Mouse (Mus musculus): ENCODE measurements around the gene Sppl3.
"Not testable (repeated sequence)": the region's sequence is repeated elsewhere in the genome, so short reads cannot be mapped to it uniquely, and the experiment has no call there.

The Sppl3 gene

DNA sequence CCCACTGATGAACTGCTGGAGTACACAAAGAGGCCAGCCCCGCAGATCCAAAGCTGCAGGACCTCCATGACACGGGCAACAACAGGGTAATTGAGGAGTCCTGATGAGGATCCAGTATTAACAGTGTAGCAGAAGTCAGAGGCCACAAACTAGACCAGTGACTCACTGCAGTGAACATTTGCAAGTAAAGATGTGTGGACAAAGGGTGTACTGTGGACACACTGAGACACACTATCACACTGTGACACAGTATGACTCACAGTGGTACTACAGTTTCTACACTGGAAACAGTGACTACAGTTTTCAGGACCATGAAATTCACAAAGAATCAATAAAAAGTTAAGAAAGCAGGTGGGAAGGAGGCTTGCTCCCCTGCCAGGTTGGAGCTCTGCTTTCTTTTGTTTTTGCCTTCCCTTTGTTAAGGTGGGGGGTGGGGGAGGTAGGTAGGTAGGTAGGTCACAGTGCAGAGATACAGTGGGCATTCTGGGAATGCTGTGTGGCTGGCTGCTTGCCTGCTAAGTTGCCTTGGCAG lies 34.3 kb downstream of the Sppl3 start:
- no peak for DNase-seq

DNA sequence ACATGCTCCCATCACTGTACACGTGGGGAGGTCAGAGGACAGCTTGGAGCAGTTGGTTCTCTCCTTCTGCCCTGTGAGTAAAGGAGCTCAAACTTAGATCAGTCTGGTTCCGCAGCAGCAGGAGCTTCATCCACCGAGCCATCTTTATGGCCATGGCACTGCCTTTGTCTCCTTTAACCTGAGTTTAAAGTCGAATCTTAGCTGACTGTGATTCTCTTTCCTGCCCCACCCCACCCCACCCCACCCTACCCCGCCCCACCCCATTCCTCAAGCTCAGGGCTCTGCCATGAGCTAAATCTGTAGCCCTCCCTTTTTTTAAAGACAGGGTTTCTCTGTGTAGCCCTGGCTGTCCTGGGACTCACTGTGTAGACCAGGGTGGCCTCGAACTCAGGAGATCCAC lies 38.8 kb downstream of the Sppl3 start:
- no peak for DNase-seq

DNA sequence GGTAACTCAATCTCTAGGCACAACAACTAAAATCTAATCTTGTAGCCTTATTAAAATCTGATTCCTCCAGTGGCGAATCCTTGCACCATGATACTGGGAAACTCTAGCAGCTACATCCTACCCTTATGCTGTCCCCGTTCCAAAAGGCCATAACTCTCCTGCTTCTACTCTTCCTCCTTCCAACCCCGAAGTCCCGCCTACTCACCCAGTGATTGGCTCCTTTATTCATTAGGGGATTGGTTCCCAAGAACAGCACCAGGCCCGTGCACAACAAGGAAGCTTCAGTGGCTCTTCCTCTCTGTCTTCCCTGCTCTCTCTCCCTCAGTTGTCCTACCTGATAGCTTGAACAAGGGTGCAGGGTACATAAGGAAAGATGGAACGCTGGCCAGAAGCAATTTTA lies 39.8 kb downstream of the Sppl3 start:
- no peak for DNase-seq

DNA sequence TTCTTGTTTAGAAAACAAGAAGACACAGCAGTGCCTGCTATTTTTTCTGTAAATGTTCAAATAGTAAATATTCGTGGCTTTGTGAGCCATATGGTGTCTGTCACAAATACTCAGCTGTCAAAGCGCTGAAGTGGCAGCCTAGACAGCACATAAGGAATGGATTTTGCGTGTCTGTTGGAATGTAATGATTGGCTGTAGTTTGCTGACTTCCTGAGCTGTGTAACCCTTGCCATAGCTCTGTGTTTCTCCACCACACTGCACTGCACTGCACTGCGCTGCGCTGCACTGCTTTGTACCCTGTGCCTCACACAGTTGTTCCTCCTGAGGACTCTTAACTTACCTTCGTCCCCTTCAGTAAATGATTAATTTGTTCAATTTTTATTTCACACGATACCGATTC lies 41.6 kb downstream of the Sppl3 start:
- DNase-seq, result no peak

DNA sequence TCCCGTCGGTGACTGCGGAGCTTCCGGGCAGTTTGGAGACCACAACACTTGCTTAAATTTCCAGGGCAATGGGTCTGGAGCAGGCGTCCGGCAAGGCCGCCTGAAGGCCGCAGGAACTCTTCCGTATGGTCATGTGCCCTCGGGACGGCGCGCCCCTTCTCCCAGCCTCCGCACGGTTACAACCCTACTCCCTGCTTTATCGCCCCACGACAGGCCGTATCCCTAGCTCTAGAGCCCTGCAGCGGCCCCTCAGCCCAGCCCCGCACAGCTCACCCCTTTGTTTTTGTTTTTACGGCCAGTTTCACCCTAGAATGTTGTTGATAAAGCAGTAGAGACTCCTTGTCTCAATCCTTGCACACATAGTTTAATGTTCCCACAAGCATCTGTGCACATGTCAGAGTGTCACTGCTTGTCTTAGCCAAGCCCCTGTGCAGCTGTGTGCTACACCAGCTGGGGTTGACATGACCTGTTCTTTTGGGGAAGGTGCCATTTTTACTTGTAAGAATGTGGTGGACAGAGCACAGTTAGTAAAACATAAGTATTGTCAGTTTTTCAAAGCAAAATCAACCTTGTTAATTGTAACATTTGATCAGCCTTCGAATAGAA lies 43.0 kb downstream of the Sppl3 start:
- DNase-seq, result no peak

DNA sequence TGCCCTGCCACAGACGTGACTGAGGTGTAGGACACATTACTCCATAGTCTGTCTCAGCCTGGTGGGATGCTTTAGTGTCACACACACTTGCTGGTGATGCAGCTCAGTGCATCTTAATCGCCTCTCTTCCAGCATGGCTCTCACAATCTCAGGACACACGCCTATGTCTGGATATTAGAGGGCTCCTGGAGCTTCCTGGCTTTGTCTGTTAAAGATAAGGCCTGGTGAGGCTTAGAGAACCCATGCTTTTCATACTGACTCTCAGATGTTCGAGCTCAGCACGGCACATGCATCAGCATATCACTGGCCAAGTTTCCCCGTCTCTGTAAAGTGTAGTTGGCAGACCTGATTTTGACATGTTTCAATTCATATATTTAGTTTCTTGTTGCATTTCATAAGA lies 44.5 kb downstream of the Sppl3 start:
- DNase-seq, result no peak

DNA sequence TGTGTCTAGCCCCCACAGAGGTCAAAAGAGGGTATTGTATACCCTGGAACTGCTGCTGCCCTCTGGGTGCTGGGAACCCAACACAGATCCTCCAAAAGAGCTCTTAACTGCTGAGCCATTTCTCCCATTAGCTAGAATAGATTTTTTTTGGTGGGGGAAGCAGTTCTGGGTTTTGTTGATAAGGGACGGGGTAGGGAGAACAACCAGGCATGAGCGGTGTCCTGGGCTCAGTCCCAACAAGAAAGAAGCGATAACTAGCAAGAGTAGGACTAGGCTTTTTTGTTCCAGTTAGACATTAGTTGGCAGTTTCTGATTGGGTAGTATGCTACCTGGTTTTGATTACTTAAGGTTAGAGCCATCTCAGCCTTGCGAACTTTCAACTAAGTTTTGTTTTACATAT lies 46.2 kb downstream of the Sppl3 start:
- DNase-seq, result no peak

DNA sequence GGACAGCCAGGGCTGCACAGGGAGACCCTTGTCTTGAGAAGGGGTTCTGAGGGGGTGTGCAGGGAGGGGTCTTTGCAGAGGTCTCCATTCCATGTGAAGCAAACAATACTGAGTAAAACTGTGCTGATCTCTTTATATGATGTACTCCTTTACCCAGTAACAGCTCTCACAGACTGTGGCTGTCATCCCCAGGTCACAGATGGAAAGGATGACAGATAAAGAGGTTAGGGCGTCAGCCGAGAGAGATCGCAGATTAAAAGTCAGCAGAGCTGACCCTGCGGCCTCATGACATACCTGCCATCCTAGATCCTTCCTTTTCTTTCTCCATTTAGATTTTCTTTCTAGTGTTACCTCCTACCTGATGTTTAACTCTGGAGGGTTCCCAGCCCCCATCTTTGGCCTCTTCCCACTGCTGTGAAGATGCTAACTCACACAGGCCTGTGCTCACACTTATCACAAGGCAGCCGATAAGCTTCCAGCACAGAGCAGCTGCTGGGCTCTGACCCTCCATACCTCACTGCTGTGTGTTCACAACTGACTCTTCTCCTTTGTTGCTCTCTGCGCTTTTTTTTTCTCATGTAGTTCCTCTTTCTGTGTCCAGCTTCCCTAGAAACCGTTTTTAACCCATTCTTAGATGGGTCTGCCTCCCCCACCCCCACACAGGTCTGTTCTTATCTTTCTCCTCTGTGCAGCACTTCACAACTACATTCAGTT lies 47.8 kb downstream of the Sppl3 start:
- DNase-seq, result no peak

DNA sequence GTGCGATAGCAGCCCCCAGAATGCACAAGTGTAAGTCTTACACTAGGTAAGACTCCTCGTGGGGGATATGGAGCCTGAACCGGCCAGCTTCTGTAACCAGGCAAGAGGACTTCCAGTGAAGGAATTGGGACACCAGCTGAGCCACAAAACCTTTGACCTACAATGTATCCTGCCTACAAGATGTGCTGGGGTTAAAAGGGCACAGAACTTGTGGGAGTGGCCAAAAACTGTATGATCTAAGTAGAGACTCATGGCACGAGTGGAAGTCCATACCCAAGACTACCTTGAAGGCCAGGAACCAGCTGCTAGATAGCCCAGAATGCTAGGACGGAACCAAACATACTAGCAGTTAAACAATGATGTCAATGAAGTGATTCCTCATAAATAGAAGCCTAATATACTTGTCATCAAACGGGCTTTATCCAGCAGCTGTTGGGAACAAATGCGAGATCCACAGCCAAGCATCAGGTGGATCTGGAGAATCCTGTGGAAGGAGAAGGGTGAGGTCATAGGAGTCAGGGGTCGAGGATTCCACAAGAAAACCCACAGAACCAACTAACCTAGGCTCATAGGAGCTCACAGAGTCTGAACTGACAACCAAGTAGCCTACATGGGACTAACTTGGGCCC lies 49.2 kb downstream of the Sppl3 start:
- DNase-seq, result no peak

DNA sequence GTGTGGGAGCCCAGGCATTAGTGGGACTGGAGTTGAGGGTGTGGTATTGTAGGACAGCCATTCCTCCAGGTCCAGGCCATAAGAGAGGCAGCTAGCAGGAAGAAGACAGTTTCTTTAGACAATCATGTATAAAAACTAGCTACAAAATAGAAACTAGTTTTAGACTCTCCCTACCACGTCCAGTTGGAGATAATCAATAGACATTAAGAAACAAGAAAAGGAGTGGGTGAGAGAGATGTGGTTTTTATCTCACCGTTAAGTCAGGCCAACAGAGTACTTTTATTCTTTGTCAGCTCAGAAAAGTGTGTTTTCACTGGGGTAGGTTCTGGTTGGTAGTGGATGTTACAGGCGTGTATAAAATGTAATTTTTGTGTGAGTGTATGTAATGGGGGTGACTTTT lies 50.0 kb downstream of the Sppl3 start:
- DNase-seq, result no peak

DNA sequence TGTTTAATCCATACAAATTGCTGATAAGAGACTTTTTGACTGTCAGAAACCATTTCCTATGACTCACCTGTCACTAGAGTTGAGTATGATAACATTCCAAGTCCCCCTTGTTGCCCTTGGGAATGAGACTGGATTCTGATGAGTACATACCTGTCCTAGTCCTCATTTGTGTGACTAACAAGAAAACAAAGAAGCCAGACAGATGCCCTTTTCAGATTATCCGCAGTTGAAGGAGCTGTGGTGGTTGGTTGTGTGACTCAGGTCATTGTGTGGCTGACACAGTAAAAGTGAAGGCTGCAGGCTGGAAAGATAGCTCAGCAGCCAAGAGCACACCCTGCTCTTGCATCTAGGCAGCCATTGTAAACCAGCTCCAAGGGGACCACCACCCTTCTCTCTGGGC lies 51.6 kb downstream of the Sppl3 start:
- DNase-seq, result no peak

DNA sequence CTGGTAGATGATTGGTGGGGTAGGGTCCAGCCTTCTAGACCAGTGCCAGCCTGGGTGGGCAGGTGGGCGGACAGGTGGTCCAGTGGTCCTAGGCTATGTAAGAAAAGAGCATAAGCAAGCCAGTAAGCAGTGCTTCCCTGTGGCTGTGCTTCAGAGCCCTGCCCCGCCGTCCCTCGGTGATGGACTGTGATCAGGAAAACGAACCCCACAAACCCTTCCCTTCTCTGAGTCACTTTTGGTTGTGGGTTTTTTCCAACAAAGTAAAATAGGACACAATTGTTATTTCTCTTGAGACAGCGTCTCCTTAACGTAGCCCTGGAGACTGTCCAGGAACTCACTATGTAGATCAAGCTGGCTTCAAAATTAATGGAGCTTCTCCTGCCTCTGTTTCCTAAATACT lies 52.5 kb downstream of the Sppl3 start:
- no peak for DNase-seq

DNA sequence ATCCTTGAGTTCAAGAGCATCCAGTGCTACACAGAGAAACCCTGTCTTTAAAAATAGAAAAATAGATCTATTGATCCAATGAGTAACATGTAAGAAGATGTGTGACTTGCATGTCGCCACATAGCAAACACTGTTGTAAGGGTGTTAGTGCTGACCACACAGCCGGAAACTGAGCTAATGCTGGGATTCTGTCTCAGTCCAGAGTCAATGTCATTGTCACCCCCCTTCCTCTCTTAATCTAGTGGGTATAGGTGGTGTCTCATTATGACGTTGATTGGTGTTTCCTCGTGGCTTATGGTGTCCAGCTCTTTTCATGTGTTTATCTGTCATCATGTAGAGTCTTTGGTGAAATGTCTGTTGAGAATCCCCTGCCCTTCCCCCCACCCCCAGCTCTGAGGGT lies 55.3 kb downstream of the Sppl3 start:
- DNase-seq, result no peak

DNA sequence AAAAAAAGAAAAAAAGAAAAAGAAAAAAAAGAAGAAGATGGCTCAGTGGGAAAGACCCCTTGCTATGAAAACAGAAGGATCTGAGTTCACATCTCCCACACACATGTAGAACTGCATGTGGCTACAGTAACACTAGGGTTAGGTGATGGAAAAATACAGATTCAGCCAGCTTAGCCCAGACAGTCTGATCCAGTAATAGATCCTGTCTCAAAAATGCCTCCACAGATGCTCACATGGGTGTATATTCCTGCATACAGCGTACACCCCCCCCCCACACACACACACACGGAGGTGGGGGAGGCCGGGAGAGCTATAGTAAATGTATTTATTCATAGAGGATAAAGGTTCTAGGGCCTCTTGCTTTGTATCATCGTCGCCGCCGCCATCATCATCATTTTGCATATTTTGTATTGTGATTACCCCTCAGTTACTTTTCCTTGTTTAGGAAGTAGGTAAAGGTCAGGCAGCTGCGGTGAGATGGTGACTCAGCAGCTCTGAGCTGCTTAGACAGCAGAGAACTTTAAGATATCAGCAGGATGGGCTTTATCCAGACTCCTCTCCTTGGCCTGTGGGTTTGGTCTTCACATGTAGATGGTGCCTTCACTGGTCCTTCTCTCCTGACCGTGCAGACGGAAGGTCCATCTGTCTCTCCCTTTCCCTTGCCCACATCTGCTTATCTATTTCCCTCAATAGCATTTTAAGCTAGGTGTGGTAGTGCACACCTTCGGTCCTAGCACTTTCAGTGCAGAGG lies 57.9 kb downstream of the Sppl3 start:
- no peak for DNase-seq

DNA sequence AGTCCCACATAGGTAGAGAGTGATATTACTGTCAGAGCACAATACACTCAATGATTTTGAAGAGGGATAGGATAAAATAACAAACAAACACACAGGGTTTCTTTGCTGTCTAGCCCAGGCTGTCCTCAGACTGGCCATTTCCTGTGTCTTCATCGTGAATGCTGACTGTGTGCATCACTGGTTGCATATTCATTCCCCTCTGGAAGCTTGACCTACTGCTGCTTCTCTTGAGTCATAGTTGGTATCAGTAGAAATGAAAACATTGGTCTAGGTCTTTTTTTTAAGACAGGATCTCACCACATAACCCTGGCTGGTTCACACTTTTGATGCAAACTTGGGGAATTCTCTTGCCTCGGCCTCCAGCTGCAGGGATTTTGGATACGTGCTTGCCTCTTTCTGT lies 58.7 kb downstream of the Sppl3 start:
- no peak for DNase-seq

DNA sequence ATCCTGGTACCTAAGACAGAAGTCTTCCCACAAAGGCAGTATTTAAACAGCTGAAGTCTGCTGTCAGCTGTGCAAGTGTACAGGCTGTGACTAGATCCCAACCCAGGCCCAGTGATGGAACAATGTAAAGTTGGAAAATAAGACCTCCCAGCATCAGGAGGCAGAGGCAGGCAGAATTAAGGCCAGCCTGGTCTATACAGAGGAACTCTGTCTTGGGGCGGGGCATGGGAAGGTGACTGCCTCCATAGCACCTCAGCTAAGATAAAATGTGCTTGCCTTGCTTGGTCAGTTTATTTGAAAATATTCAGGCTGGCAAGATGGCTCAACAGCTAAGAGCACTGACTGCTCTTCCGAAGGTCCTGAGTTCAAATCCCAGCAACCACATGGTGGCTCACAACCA lies 59.5 kb downstream of the Sppl3 start:
- no peak for DNase-seq

DNA sequence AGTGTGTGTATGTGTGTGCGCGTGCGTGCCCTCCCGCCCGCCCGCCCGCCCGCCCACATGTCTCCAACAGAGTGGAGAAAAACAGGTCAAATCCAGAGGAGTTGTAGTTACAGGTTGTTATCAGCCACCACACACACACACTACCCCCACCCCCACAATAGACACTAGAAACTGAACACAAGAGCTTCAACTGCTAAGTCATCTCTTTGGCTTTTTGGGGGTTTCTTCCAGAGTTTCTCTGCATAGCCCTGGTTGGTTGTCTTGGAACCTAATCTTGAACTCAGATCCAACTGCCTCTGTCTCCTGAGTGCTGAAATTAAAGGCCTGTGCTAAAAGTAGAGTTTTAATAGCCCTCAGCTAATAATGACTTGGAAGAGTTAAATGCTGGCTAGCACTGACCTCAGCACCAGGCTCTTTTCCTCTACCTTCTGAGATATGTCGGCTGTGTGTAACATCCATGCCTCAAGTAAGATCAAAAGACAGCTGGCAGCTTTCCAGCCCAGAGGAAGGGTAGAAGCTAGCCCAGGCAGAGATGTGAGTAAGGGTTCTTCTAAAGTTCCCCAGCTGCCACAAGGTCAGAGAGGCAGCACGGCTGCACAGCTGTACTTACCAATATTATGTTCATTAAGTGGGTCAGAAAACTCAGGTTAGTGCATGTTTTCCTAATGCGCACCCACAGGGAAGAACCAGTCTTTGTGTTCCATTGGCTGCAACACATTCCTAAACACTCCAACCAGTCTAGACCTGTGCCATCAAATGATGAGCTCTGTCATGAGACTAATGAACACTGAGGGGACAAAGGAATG lies 60.4 kb downstream of the Sppl3 start:
- DNase-seq, result no peak

DNA sequence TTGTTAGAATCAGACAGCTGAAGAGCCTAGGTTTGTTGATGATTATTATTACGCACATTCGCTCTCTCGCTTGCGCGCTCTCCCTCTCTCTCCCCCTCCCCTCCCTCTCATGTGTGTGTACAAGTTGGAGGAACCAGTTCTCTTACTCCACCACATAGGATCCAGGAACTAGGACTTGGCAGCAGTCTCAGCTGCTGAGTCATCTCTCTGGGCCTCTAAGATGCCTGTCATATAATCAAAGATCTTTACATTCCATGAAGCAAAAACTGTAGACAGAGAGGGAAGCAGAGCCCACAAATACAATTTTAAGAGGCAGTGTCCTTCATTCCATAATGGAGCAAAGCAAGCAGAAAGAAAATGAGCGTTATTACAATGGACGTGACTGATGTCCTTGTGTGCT lies 61.2 kb downstream of the Sppl3 start:
- no peak for DNase-seq

DNA sequence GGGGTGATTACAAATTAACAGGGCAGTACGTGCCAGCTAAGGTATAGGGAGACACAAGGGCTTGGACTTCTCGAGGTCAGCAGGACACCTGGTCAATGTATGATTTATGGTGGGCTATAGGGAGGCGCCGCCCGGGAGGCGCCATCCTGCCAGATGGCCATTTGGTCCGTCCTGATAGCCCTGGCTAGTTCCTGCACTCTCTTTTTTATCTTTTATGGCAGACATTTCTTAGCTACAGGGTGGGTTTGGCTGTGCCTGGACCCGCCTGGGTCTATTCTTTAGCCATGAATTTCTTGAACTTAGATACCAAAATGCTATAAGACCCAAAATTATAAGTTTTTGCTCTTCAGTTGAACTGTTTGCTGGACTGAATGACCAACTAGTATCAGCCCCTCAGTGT lies 62.4 kb downstream of the Sppl3 start:
- not testable (repeated sequence) for DNase-seq

DNA sequence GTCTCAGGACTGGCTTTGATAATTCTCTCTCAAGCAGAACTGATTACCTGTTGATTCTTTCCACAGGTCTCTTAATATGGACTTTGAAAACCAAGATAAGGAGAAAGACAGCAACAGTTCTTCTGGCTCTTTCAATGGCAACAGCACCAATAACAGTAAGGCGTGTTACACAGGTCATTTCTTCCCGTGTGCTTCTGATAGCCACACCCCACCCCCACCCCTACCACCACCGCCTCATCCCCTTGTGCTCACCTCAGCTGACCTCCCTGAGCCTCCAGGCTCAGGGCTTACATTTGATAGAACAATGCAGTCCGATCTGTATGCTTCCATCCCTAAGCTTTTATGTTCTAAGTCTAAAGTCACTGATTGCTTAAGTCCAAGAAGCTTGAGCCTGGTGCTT lies 63.8 kb downstream of the Sppl3 start:
- DNase-seq, result no peak

DNA sequence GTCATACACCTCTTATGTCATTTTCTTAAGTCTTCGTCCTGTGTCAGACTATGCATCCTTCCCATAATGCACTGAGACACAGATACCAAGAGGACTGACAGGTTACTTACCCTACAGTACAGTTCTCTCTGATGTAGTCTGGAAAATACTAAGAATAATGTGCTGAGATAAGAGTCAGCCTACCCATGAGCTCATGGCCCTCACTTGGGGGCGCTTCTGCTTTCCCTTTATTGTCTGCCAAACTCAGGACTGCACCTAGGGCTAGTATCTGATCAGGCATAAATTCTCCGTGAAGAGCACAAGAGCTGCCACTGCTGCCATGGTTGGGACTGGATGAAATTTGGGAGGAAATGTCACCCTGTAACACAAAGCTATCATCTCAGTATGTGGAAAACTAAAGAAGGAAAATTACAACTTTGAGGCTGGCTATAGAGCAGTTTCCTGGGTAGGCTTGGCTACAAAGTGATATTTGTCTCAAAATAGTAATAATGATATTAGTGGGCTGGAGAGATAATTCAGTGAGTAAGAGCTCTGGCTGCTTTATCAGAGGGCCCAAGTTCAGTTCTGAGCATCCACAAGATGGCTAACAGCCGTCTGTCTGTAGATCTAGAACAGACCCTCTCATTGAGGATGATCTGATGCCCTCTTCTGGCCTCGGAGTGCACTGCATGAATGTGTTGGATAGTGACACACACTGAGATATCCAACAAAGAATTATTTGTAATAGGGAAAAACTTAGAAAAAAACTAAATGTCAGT lies 65.4 kb downstream of the Sppl3 start:
- DNase-seq, result peak; percentile 58

DNA sequence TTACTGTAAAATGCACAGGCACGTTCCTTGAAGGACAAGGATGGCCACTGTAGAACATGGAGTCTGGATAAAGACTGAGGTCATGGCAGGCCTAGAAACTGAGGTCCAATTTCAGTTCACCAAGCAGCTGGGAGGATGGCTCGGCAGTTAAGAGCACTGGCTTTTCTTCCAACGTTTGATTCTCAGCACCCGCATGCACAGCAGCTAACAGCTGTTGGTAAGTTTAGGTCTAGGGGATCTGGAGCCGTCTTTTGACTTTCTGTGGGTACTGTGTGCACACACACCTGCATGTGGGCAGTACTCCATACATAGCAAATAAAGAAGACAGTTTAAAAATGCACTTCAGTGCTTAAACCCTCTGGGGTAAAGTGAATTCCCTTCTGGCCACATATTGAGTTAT lies 70.7 kb downstream of the Sppl3 start:
- DNase-seq, result no peak
